Comparison of ENCODE assay signal across 8 mouse cellular contexts in the genomic region with DNA sequence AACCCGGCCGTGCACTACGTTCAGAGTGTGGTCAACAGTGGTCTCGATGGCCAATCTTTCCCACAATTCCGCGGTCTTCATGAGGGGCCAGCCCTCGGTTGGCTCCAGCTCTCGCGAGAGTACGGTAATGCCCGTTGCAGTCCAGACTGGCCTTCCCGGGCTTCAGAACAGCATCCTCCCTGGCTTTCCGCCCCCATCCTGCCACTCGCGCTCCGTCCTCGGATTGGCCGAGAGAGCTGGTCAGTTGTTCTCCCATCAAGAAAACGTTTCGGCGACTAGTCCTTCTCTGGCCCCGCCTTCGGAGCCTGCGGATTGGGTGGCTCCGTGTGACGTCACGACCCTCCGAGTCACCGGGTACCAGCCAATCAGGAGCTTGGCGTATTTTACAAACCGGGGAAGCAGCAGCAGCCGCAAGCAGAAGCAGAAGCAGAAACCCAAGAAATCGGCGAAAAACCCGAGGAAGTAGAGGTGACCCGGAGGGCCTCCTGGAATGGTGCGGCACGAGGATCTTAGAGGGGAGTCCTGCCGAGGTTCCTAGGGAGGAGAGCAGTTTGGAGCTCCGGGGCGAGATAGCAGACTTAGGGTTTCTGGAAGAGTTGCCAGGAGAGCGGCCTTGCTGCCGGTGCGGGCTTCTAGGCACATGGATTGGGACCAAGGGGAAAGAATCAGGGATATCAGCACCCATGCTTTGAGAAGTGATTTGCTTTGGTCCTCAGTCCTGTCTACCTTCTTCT. TPM values are rescaled to one million over a fixed set of nuclear protein-coding genes. Genes with fewer than 3 reads are reported as not detected.
A peak's percentile ranks its signal among the peaks of the same experiment; 100 is the strongest.
DNase-seq lines count a peak whose midpoint lies in the region; ATAC-seq and TF ChIP-seq lines count a peak whose summit lies in the region.

No protein-coding gene starts in this region.

- H3K79me2 ChIP-seq in heart, adult 2 months (replicated peaks; ENCODE audit: control insufficient read depth, insufficient read depth, low read length): no peaks in the 10 kb centered on the region

- 0 out of 2 replicates have a peak, but pooled peaks have one; percentile 30 for TF ChIP-seq EP300 in heart, adult 2 months (IDR thresholded peaks at IDR 0.05; ENCODE audit: insufficient read depth, low read depth, low read length)

- peaks cover 12% of the 10 kb centered on the region for H3K36me3 ChIP-seq in embryonic facial prominence, embryonic 14.5 days (ENCODE audit: control insufficient read depth, insufficient read depth, low read length)
- H3K36me3 ChIP-seq in heart, adult 2 months (ENCODE audit: control insufficient read depth, insufficient read depth, low read length): no peaks in the 10 kb centered on the region
- peaks cover 24% of the 10 kb centered on the region for H3K36me3 ChIP-seq in limb, embryonic 13.5 days
- no peaks in the 10 kb centered on the region for H3K36me3 ChIP-seq in midbrain, embryonic 16.5 days (ENCODE audit: control insufficient read depth, insufficient read depth, low read length)

- peak overlapping the region; percentile 86 for H3K9ac ChIP-seq in embryonic facial prominence, embryonic 14.5 days (ENCODE audit: low read depth, low read length)
- H3K9ac ChIP-seq in heart, adult 2 months (ENCODE audit: low read depth, low read length): peak overlapping the region; percentile 64
- peak overlapping the region; percentile 76 for H3K9ac ChIP-seq in limb, embryonic 13.5 days
- peak overlapping the region; percentile 73 for H3K9ac ChIP-seq in midbrain, embryonic 16.5 days (ENCODE audit: low read depth, low read length)

- under 1% methylated on average over 44 of the region's 44 CpGs for WGBS in embryonic facial prominence, embryonic 14.5 days
- WGBS in heart, adult 2 months: under 1% methylated on average over 44 of the region's 44 CpGs
- under 1% methylated on average over 44 of the region's 44 CpGs for WGBS in limb, embryonic 13.5 days
- WGBS in midbrain, embryonic 16.5 days: under 1% methylated on average over 44 of the region's 44 CpGs

- intact Hi-C loops in heart, adult 2 months (cut with DNase I): no loop called here

- peak overlapping the region; percentile 93 for H3K27ac ChIP-seq in embryonic facial prominence, embryonic 14.5 days (replicated peaks; ENCODE audit: low read depth, low read length)
- H3K27ac ChIP-seq in heart, adult 2 months: peak overlapping the region; percentile 86
- peak overlapping the region; percentile 93 for H3K27ac ChIP-seq in limb, embryonic 13.5 days
- H3K27ac ChIP-seq in midbrain, embryonic 16.5 days (ENCODE audit: low read length): peak overlapping the region; percentile 93

- H3K9me3 ChIP-seq in embryonic facial prominence, embryonic 14.5 days (ENCODE audit: control insufficient read depth, low read length): no peaks in the 10 kb centered on the region
- H3K9me3 ChIP-seq in limb, embryonic 13.5 days: no peaks in the 10 kb centered on the region
- no peaks in the 10 kb centered on the region for H3K9me3 ChIP-seq in midbrain, embryonic 16.5 days (replicated peaks; ENCODE audit: control insufficient read depth, low read length, poor library complexity, severe bottlenecking)

- peak overlapping the region; percentile 98 for H3K4me2 ChIP-seq in embryonic facial prominence, embryonic 14.5 days (ENCODE audit: low read depth, low read length)
- H3K4me2 ChIP-seq in limb, embryonic 13.5 days (replicated peaks): peak overlapping the region; percentile 77
- H3K4me2 ChIP-seq in midbrain, embryonic 16.5 days (ENCODE audit: low read length): peak overlapping the region; percentile 95

- TF ChIP-seq CTCF in heart, adult 2 months (IDR thresholded peaks at IDR 0.05): no peak

- peak; percentile 97 for ATAC-seq in embryonic facial prominence, embryonic 14.5 days (ENCODE audit: low read depth)
- peak; percentile 98 for ATAC-seq in limb, embryonic 13.5 days (ENCODE audit: low FRiP score, low read depth)
- ATAC-seq in midbrain, embryonic 16.5 days: peak; percentile 99

- no peaks in the 10 kb centered on the region for H3K27me3 ChIP-seq in embryonic facial prominence, embryonic 14.5 days (replicated peaks; ENCODE audit: control insufficient read depth, insufficient read depth, low read length)
- no peaks in the 10 kb centered on the region for H3K27me3 ChIP-seq in heart, adult 2 months (ENCODE audit: control insufficient read depth, insufficient read depth, low read length)
- no peaks in the 10 kb centered on the region; the same call in 1 of the 2 replicates for H3K27me3 ChIP-seq in limb, embryonic 13.5 days
- no peaks in the 10 kb centered on the region for H3K27me3 ChIP-seq in midbrain, embryonic 16.5 days (ENCODE audit: control insufficient read depth, insufficient read depth, low read depth, low read length)

- H3K4me1 ChIP-seq in embryonic facial prominence, embryonic 14.5 days (ENCODE audit: control insufficient read depth, insufficient read depth, low read length): peaks cover 14% of the 10 kb centered on the region
- peaks cover 2% of the 10 kb centered on the region for H3K4me1 ChIP-seq in heart, adult 2 months (ENCODE audit: control insufficient read depth, insufficient read depth, low read length)
- peaks cover 19% of the 10 kb centered on the region for H3K4me1 ChIP-seq in limb, embryonic 13.5 days
- peaks cover 13% of the 10 kb centered on the region for H3K4me1 ChIP-seq in midbrain, embryonic 16.5 days (ENCODE audit: control insufficient read depth, insufficient read depth, low read length)

- DNase-seq in 3134 (ENCODE audit: extremely low read depth, insufficient read length, low spot score): peak; percentile 100
- DNase-seq in adrenal gland, postnatal 4 days (ENCODE audit: low spot score in 2 of 2): peak; percentile 91 to 97
- peak; percentile 99 for DNase-seq in embryonic facial prominence, embryonic 14.5 days (ENCODE audit: low spot score)
- DNase-seq in heart, adult 2 months: peak; percentile 97 to 98
- DNase-seq in kidney, adult 8-10 months: peak; percentile 98
- DNase-seq in spleen, postnatal 10 days (ENCODE audit: low spot score in 2 of 2): peak; percentile 98 to 99

- H3K4me3 ChIP-seq in embryonic facial prominence, embryonic 14.5 days (ENCODE audit: low read depth, low read length): peak overlapping the region; percentile 55
- H3K4me3 ChIP-seq in heart, adult 2 months: peak overlapping the region; percentile 77
- H3K4me3 ChIP-seq in limb, embryonic 13.5 days: peak overlapping the region; percentile 69
- peak overlapping the region; percentile 53 for H3K4me3 ChIP-seq in midbrain, embryonic 16.5 days (ENCODE audit: low read depth, low read length)

- peak; percentile 90 for TF ChIP-seq POLR2A in heart, adult 2 months (IDR thresholded peaks at IDR 0.05; ENCODE audit: insufficient read depth, low read depth, low read length)

RNA-seq across cellular contexts. Expression of a gene that starts 0.4 kb away (rescaled TPM):
- 10 to 100 TPM; 14.5 to 17.1 TPM for total RNA-seq in adrenal gland, postnatal 4 days (2021)
- 15.3 and 24.4 TPM in 2 replicates for polyA plus RNA-seq in embryonic facial prominence, embryonic 14.5 days (2014; fragmentation: Nextera tagmentation; extraction: Ambion mirVana)
- under 1 TPM in 1 of 2 experiments, not detected in 1; 0.31 TPM for total RNA-seq in heart, adult 2 months (2021)
- polyA plus RNA-seq in heart, adult 2 months (2012; rRNA removed): 0.18 and 0.53 TPM in 2 replicates
- 36.2 and 37.5 TPM in 2 replicates for polyA plus RNA-seq in limb, embryonic 13.5 days (2015; fragmentation: Nextera tagmentation; extraction: Ambion mirVana)
- 3.2 and 4.9 TPM in 2 replicates for polyA plus RNA-seq in midbrain, embryonic 16.5 days (2015; fragmentation: Nextera tagmentation; extraction: Ambion mirVana)

RNA-seq across cellular contexts. Expression of a gene that starts 12.8 kb away (rescaled TPM):
- under 1 TPM in 1 of 2 experiments, not detected in 1; 0.20 TPM for total RNA-seq in adrenal gland, postnatal 4 days (2021)
- 0.11 and 0.13 TPM in 2 replicates for polyA plus RNA-seq in embryonic facial prominence, embryonic 14.5 days (2014; fragmentation: Nextera tagmentation; extraction: Ambion mirVana)
- not detected for total RNA-seq in heart, adult 2 months (2021)
- polyA plus RNA-seq in heart, adult 2 months (2012; rRNA removed): not detected in 2 replicates
- not detected in 2 replicates for polyA plus RNA-seq in limb, embryonic 13.5 days (2015; fragmentation: Nextera tagmentation; extraction: Ambion mirVana)
- polyA plus RNA-seq in midbrain, embryonic 16.5 days (2015; fragmentation: Nextera tagmentation; extraction: Ambion mirVana): 7.2 and 7.8 TPM in 2 replicates

RNA-seq across cellular contexts. Expression of a gene that starts 18.2 kb away (rescaled TPM):
- 1 to 10 TPM; 3.7 to 6.4 TPM for total RNA-seq in adrenal gland, postnatal 4 days (2021)
- 0.38 TPM in 1 of 2 replicates, not detected in the other for polyA plus RNA-seq in embryonic facial prominence, embryonic 14.5 days (2014; fragmentation: Nextera tagmentation; extraction: Ambion mirVana)
- under 1 TPM; 0.44 to 0.57 TPM for total RNA-seq in heart, adult 2 months (2021)
- polyA plus RNA-seq in heart, adult 2 months (2012; rRNA removed): 0.18 and 0.35 TPM in 2 replicates
- polyA plus RNA-seq in limb, embryonic 13.5 days (2015; fragmentation: Nextera tagmentation; extraction: Ambion mirVana): 0.83 and 1.0 TPM in 2 replicates
- polyA plus RNA-seq in midbrain, embryonic 16.5 days (2015; fragmentation: Nextera tagmentation; extraction: Ambion mirVana): 0.75 and 1.3 TPM in 2 replicates

RNA-seq across cellular contexts. Expression of a gene that starts 19.8 kb away (rescaled TPM):
- 10 to 100 TPM; 26.7 to 68.4 TPM for total RNA-seq in adrenal gland, postnatal 4 days (2021)
- polyA plus RNA-seq in embryonic facial prominence, embryonic 14.5 days (2014; fragmentation: Nextera tagmentation; extraction: Ambion mirVana): 66.3 and 71.0 TPM in 2 replicates
- under 1 TPM; 0.13 to 0.80 TPM for total RNA-seq in heart, adult 2 months (2021)
- 1.00 and 2.1 TPM in 2 replicates for polyA plus RNA-seq in heart, adult 2 months (2012; rRNA removed)
- polyA plus RNA-seq in limb, embryonic 13.5 days (2015; fragmentation: Nextera tagmentation; extraction: Ambion mirVana): 1.0 and 1.2 TPM in 2 replicates
- polyA plus RNA-seq in midbrain, embryonic 16.5 days (2015; fragmentation: Nextera tagmentation; extraction: Ambion mirVana): 5.1 and 7.1 TPM in 2 replicates

RNA-seq across cellular contexts. Expression of a gene that starts 45.1 kb away (rescaled TPM):
- 100 to 1,000 TPM; 200 to 217 TPM for total RNA-seq in adrenal gland, postnatal 4 days (2021)
- polyA plus RNA-seq in embryonic facial prominence, embryonic 14.5 days (2014; fragmentation: Nextera tagmentation; extraction: Ambion mirVana): 133 and 149 TPM in 2 replicates
- total RNA-seq in heart, adult 2 months (2021): 10 to 100 TPM; 30.1 to 39.0 TPM
- polyA plus RNA-seq in heart, adult 2 months (2012; rRNA removed): 58.6 and 74.4 TPM in 2 replicates
- 143 and 149 TPM in 2 replicates for polyA plus RNA-seq in limb, embryonic 13.5 days (2015; fragmentation: Nextera tagmentation; extraction: Ambion mirVana)
- polyA plus RNA-seq in midbrain, embryonic 16.5 days (2015; fragmentation: Nextera tagmentation; extraction: Ambion mirVana): 11.6 and 12.5 TPM in 2 replicates

Comparison
In these comparisons a context has a peak if more than half of its experiments do, and no peak if none do; other contexts are left out.
1. Peak in every context shown above with its lines: DNase-seq, ATAC-seq, H3K4me3 ChIP-seq and H3K27ac ChIP-seq.